Mouse (Mus musculus) embryonic facial prominence, embryonic 14.5 days (tissue): Measurements from ENCODE around the gene Setd5. TPM values are rescaled to one million over a fixed set of nuclear protein-coding genes. Genes with fewer than 3 reads are reported as not detected.

Experiments used
- ATAC-seq: fragments of 200-750 bp; cut with Nextera tagmentation; 2 replicates; pipeline ENCODE4 v1.8.0; 2017; ENCODE audit warnings: low read depth, moderate number of reproducible peaks, moderate TSS enrichment
- DNase-seq: peaks from one replicate; pipeline ENCODE4 v3.0.0-alpha.2; 2015; ENCODE audit warnings: low spot score
- H3K27ac ChIP-seq: fragments of 300-500 bp; sonication (generic); replicated peaks from 2 replicates; pipeline ENCODE4 v1.5.1; 2014; ENCODE audit warnings: low read depth, mild to moderate bottlenecking, low read length, moderate library complexity
- H3K27me3 ChIP-seq: fragments of 300-500 bp; sonication (generic); replicated peaks from 2 replicates; pipeline ENCODE4 v1.6.1; 2014; ENCODE audit warnings: low read length; ENCODE audit not compliant: control insufficient read depth, insufficient read depth
- H3K36me3 ChIP-seq: fragments of 300-500 bp; sonication (generic); 2 replicates; pipeline ENCODE4 v1.6.1; 2014; ENCODE audit warnings: low read length, mixed read lengths; ENCODE audit not compliant: control insufficient read depth, insufficient read depth
- H3K4me1 ChIP-seq: fragments of 300-500 bp; sonication (generic); 2 replicates; pipeline ENCODE4 v1.6.1; 2014; ENCODE audit warnings: antibody characterized with exemption, low read length; ENCODE audit not compliant: control insufficient read depth, insufficient read depth
- H3K4me2 ChIP-seq: fragments of 300-500 bp; sonication (generic); 2 replicates; pipeline ENCODE4 v1.6.1; 2014; ENCODE audit warnings: low read depth, mild to moderate bottlenecking, low read length, moderate library complexity, mixed read lengths
- H3K4me3 ChIP-seq: fragments of 300-500 bp; sonication (generic); 2 replicates; pipeline ENCODE4 v1.5.1; 2014; ENCODE audit warnings: low read depth, mild to moderate bottlenecking, low read length
- H3K9ac ChIP-seq: fragments of 300-500 bp; sonication (generic); 2 replicates; pipeline ENCODE4 v1.6.1; 2014; ENCODE audit warnings: low read depth, mild to moderate bottlenecking, low read length, moderate library complexity, mixed read lengths
- H3K9me3 ChIP-seq: fragments of 300-500 bp; sonication (generic); 2 replicates; pipeline ENCODE4 v1.6.1; 2016; ENCODE audit warnings: low read length; ENCODE audit not compliant: control insufficient read depth
- WGBS: fragments of 180-500 bp; shearing (Covaris S2); extraction: QIAGEN DNeasy Blood & Tissue Kit; methylation state at CpG from one replicate; pipeline ENCODE4 v1.1.7; 2014; 5-methylcytosine and 5-hydroxymethylcytosine counted together
- polyA plus RNA-seq: library from polyadenylated mRNA; unstranded; fragments of >200 nt; fragmentation: Nextera tagmentation; extraction: Ambion mirVana; gene quantifications from 2 replicates; pipeline ENCODE4 v1.2.1, GENCODE M21; 2014

Gene Setd5
- polyA plus RNA-seq, 1 experiment from 2014 or later: 81.5 TPM

- ATAC-seq: no peak
- no peaks in the 10 kb centered on the region for H3K36me3 ChIP-seq
- H3K4me2 ChIP-seq: no peak overlapping the region
- H3K27me3 ChIP-seq: no peaks in the 10 kb centered on the region
- H3K9me3 ChIP-seq: no peaks in the 10 kb centered on the region
- 71% methylated on average over 4 of the region's 4 CpGs for WGBS
- peaks cover 11% of the 10 kb centered on the region for H3K4me1 ChIP-seq
- no peak overlapping the region for H3K4me3 ChIP-seq
- H3K9ac ChIP-seq: no peak overlapping the region
- peak overlapping the region; percentile 21; the same call in 1 of the 2 replicates for H3K27ac ChIP-seq
- no peak for DNase-seq
Observed at GRCm38 (mm10) chr6:113084590-113084989, 7.4 kb downstream of the Setd5 start.

GRCm38 (mm10) chr6:113093206-113093605, 16.0 kb downstream of the Setd5 start:
- 79% methylated on average over 3 of the region's 3 CpGs for WGBS
- Histone ChIP-seq H3K27ac (no peak overlapping the region), H3K4me2 (no peak overlapping the region), H3K4me3 (no peak overlapping the region), H3K27me3 (no peaks in the 10 kb centered on the region), H3K36me3 (no peaks in the 10 kb centered on the region), H3K4me1 (peaks cover 4% of the 10 kb centered on the region; the same call in 1 of the 2 replicates), H3K9me3 (no peaks in the 10 kb centered on the region), H3K9ac (no peak overlapping the region)
- ATAC-seq: no peak
- no peak for DNase-seq

GRCm38 (mm10) chr6:113095547-113095946, 18.4 kb downstream of the Setd5 start:
- H3K4me2 ChIP-seq: no peak overlapping the region
- no peak overlapping the region for H3K4me3 ChIP-seq
- no peaks in the 10 kb centered on the region for H3K36me3 ChIP-seq
- 100% methylated on average over 1 of the region's 1 CpGs for WGBS
- no peaks in the 10 kb centered on the region for H3K9me3 ChIP-seq
- H3K4me1 ChIP-seq: peaks cover 15% of the 10 kb centered on the region
- DNase-seq (no peak), ATAC-seq (no peak)
- H3K27me3 ChIP-seq: no peaks in the 10 kb centered on the region
- H3K9ac ChIP-seq: no peak overlapping the region
- H3K27ac ChIP-seq: no peak overlapping the region

GRCm38 (mm10) chr6:113097662-113098061, 20.5 kb downstream of the Setd5 start:
- no peak for DNase-seq
- no peak overlapping the region for H3K9ac ChIP-seq
- H3K4me3 ChIP-seq: no peak overlapping the region
- 81% methylated on average over 5 of the region's 5 CpGs for WGBS
- no peak overlapping the region for H3K27ac ChIP-seq
- peaks cover 18% of the 10 kb centered on the region for H3K4me1 ChIP-seq
- no peaks in the 10 kb centered on the region for H3K27me3 ChIP-seq
- ATAC-seq: no peak
- H3K36me3 ChIP-seq: no peaks in the 10 kb centered on the region
- no peak overlapping the region for H3K4me2 ChIP-seq
- H3K9me3 ChIP-seq: no peaks in the 10 kb centered on the region

GRCm38 (mm10) chr6:113099640-113100289, 22.6 kb downstream of the Setd5 start:
- Histone ChIP-seq H3K36me3 (peaks cover 5% of the 10 kb centered on the region; the same call in 1 of the 2 replicates), H3K4me3 (no peak overlapping the region), H3K9ac (peak overlapping the region; percentile 20; the same call in 1 of the 2 replicates), H3K9me3 (no peaks in the 10 kb centered on the region), H3K27me3 (no peaks in the 10 kb centered on the region), H3K4me1 (peaks cover 18% of the 10 kb centered on the region), H3K27ac (peak overlapping the region; percentile 86), H3K4me2 (peak overlapping the region; percentile 36)
- DNase-seq (peak; percentile 96), ATAC-seq (peak; percentile 95)
- WGBS: 25% methylated on average over 5 of the region's 5 CpGs

- no peak overlapping the region for H3K27ac ChIP-seq
- H3K4me1 ChIP-seq: peaks cover 13% of the 10 kb centered on the region
- peaks cover 18% of the 10 kb centered on the region for H3K36me3 ChIP-seq
- no peak overlapping the region for H3K4me2 ChIP-seq
- no peak overlapping the region for H3K9ac ChIP-seq
- H3K9me3 ChIP-seq: no peaks in the 10 kb centered on the region
- DNase-seq (no peak), ATAC-seq (no peak)
- H3K27me3 ChIP-seq: no peaks in the 10 kb centered on the region
- 85% methylated on average over 4 of the region's 4 CpGs for WGBS
- no peak overlapping the region for H3K4me3 ChIP-seq
Observed at GRCm38 (mm10) chr6:113102541-113102940, 25.4 kb downstream of the Setd5 start.

- no peak overlapping the region for H3K9ac ChIP-seq
- H3K9me3 ChIP-seq: no peaks in the 10 kb centered on the region
- H3K27ac ChIP-seq: no peak overlapping the region
- peaks cover 22% of the 10 kb centered on the region for H3K36me3 ChIP-seq
- H3K27me3 ChIP-seq: no peaks in the 10 kb centered on the region
- H3K4me2 ChIP-seq: no peak overlapping the region
- no peak overlapping the region for H3K4me3 ChIP-seq
- ATAC-seq (no peak), DNase-seq (peak; percentile 46)
- peaks cover 13% of the 10 kb centered on the region for H3K4me1 ChIP-seq
Observed at GRCm38 (mm10) chr6:113103765-113104164, 26.6 kb downstream of the Setd5 start.

- ATAC-seq (peak; percentile 76; the same call in 1 of the 2 replicates), DNase-seq (peak; percentile 47)
- peaks cover 72% of the 10 kb centered on the region for H3K36me3 ChIP-seq
- no peaks in the 10 kb centered on the region for H3K27me3 ChIP-seq
- no peaks in the 10 kb centered on the region for H3K9me3 ChIP-seq
- no peak overlapping the region for H3K4me3 ChIP-seq
- 86% methylated on average over 3 of the region's 3 CpGs for WGBS
- no peak overlapping the region for H3K9ac ChIP-seq
- no peak overlapping the region for H3K4me2 ChIP-seq
- H3K4me1 ChIP-seq: no peaks in the 10 kb centered on the region
- no peak overlapping the region for H3K27ac ChIP-seq
Observed at GRCm38 (mm10) chr6:113109378-113109777, 32.2 kb downstream of the Setd5 start.

- Histone ChIP-seq H3K4me1 (no peaks in the 10 kb centered on the region), H3K4me2 (no peak overlapping the region), H3K4me3 (no peak overlapping the region), H3K27ac (no peak overlapping the region), H3K36me3 (peaks cover 72% of the 10 kb centered on the region), H3K9ac (no peak overlapping the region), H3K9me3 (no peaks in the 10 kb centered on the region), H3K27me3 (no peaks in the 10 kb centered on the region)
- ATAC-seq: no peak
- 90% methylated on average over 7 of the region's 7 CpGs for WGBS
- DNase-seq: no peak
Observed at GRCm38 (mm10) chr6:113109956-113110355, 32.8 kb downstream of the Setd5 start.
